Mouse (Mus musculus) kidney, postnatal 0 days (tissue): ENCODE results near the gene Lsm10. TPM values are rescaled to one million over a fixed set of nuclear protein-coding genes. Genes with fewer than 3 reads are reported as not detected.
A peak's percentile ranks its signal among the peaks of the same experiment; 100 is the strongest.

Experiments used
- ATAC-seq: fragments of 200-750 bp; cut with Nextera tagmentation; replicated peaks from 2 replicates; pipeline ENCODE4 v1.8.0; 2017; ENCODE audit warnings: low read depth, moderate number of reproducible peaks, moderate TSS enrichment, moderate library complexity; ENCODE audit not compliant: low FRiP score
- DNase-seq: peaks from one replicate; pipeline ENCODE4 v3.0.0-alpha.2; 2016; ENCODE audit warnings: low spot score
- H3K27ac ChIP-seq: fragments of 300-500 bp; sonication (generic); 2 replicates; pipeline ENCODE4 v1.5.1; 2014; ENCODE audit warnings: mild to moderate bottlenecking
- H3K27me3 ChIP-seq: fragments of 300-500 bp; sonication (generic); 2 replicates; pipeline ENCODE4 v1.6.1; 2014; ENCODE audit warnings: low read length, mixed read lengths; ENCODE audit not compliant: insufficient read depth
- H3K36me3 ChIP-seq: fragments of 300-500 bp; sonication (generic); 2 replicates; pipeline ENCODE4 v1.6.1; 2014; ENCODE audit warnings: low read length, mixed read lengths; ENCODE audit not compliant: insufficient read depth
- H3K4me1 ChIP-seq: fragments of 300-500 bp; sonication (generic); replicated peaks from 2 replicates; pipeline ENCODE4 v1.6.1; 2014; ENCODE audit warnings: antibody characterized with exemption, low read length, mixed read lengths; ENCODE audit not compliant: insufficient read depth
- H3K4me2 ChIP-seq: fragments of 300-500 bp; sonication (generic); 2 replicates; pipeline ENCODE4 v1.6.1; 2014; ENCODE audit warnings: mild to moderate bottlenecking, low read length, moderate library complexity, mixed read lengths
- H3K4me3 ChIP-seq: fragments of 300-500 bp; sonication (generic); replicated peaks from 2 replicates; pipeline ENCODE4 v1.5.1; 2014; ENCODE audit warnings: low read depth, low read length
- H3K9ac ChIP-seq: fragments of 300-500 bp; sonication (generic); 2 replicates; pipeline ENCODE4 v1.6.1; 2014; ENCODE audit warnings: low read depth, low read length
- H3K9me3 ChIP-seq: fragments of 300-500 bp; sonication (generic); replicated peaks from 2 replicates; pipeline ENCODE4 v1.6.1; 2016; ENCODE audit warnings: low read length, inconsistent platforms, mixed read lengths
- CTCF ChIP-seq: IDR thresholded peaks from 2 replicates; pipeline ENCODE4 v1.5.1; 2016; ENCODE audit warnings: antibody characterized with exemption, low read depth, mild to moderate bottlenecking, moderate library complexity
- WGBS: fragments of 180-500 bp; shearing (Covaris S2); extraction: QIAGEN DNeasy Blood & Tissue Kit; methylation state at CpG from one replicate; pipeline ENCODE4 v1.1.7; 2014; 5-methylcytosine and 5-hydroxymethylcytosine counted together
- polyA plus RNA-seq: library from polyadenylated mRNA; unstranded; fragments of >200 nt; fragmentation: Nextera tagmentation; extraction: Ambion mirVana; gene quantifications from 2 replicates; pipeline ENCODE4 v1.2.1, GENCODE M21; 2015

Lsm10 gene
- polyA plus RNA-seq, 1 experiment from 2014 or later, result 59.0 TPM

DNA sequence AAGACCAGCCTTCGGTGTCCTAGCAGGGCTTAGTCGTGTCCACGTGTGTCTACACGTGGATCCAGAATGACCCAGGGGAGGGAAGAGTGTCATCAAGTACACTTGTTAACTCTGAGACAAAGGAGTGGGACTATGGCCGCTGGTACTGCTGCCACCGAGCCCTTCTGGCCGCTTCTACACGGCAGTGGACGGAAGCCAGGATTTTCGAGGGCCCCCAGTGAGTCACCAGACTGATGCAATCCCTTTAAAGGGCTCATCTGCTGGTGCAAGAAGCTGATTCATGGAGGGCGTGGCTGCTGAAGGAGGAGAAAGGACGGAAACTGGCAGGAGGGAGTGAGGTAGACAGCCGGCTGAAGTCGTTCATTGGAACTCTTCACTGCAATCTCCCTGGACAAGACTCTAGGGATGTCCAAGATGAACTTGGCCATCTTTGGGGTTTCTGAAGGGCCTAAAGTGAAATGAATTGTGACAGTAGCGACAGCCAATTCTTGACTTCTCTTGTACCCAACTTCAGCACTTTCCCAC lies 6.7 kb downstream of the Lsm10 start:
- Histone ChIP-seq H3K9ac (peak overlapping the region; percentile 52), H3K36me3 (0 out of 2 replicates have a peak, but pooled peaks cover 2% of the 10 kb centered on the region), H3K4me3 (peak overlapping the region; percentile 97), H3K27ac (peak overlapping the region; percentile 87), H3K27me3 (no peaks in the 10 kb centered on the region), H3K9me3 (no peaks in the 10 kb centered on the region), H3K4me2 (peak overlapping the region; percentile 96), H3K4me1 (peaks cover 35% of the 10 kb centered on the region)
- DNase-seq (peak; percentile 91), ATAC-seq (peak; percentile 55)
- TF ChIP-seq CTCF, result no peak
- under 1% methylated on average over 15 of the region's 15 CpGs for WGBS

DNA sequence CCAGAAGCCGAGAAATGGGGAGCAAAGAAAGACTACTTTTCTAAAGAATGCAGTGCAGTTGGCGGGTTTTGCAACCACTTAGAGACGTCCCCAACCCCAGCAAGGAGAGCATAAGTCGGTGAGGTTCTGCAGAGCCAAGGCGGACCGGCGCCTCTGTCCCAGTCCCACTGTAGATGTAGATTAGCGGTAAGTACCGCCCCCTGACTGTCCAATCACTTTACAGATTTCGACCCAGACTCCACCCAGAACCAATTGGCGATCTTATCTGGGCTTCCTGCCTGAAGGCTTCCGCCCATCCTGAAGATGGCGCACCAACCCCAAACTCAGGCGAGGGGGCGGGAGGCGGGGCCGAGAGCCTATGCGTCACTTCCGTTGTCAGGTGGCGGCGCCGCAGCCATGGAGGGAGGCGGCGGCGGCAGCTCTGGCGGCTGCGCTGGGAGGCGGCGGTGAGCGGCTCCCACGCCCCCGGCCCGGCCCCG lies 7.2 kb downstream of the Lsm10 start, which contains the start of gene Stk40:
Gene Stk40 (plus strand): TSS at position 368 of the 479 bp plus-strand sequence.
- Histone ChIP-seq H3K4me1 (peaks cover 39% of the 10 kb centered on the region), H3K9me3 (no peaks in the 10 kb centered on the region), H3K27ac (peak within 1 kb of the TSS; percentile 89), H3K4me3 (peak within 1 kb of the TSS; percentile 97), H3K4me2 (peak within 1 kb of the TSS; percentile 96), H3K9ac (peak within 1 kb of the TSS; percentile 92), H3K36me3 (no peaks in the 10 kb centered on the region), H3K27me3 (no peaks in the 10 kb centered on the region)
- peak; percentile 100 for DNase-seq
- ATAC-seq, result peak; percentile 93
- 2% methylated on average over 34 of the region's 34 CpGs for WGBS
- TF ChIP-seq CTCF, result peak; percentile 80

DNA sequence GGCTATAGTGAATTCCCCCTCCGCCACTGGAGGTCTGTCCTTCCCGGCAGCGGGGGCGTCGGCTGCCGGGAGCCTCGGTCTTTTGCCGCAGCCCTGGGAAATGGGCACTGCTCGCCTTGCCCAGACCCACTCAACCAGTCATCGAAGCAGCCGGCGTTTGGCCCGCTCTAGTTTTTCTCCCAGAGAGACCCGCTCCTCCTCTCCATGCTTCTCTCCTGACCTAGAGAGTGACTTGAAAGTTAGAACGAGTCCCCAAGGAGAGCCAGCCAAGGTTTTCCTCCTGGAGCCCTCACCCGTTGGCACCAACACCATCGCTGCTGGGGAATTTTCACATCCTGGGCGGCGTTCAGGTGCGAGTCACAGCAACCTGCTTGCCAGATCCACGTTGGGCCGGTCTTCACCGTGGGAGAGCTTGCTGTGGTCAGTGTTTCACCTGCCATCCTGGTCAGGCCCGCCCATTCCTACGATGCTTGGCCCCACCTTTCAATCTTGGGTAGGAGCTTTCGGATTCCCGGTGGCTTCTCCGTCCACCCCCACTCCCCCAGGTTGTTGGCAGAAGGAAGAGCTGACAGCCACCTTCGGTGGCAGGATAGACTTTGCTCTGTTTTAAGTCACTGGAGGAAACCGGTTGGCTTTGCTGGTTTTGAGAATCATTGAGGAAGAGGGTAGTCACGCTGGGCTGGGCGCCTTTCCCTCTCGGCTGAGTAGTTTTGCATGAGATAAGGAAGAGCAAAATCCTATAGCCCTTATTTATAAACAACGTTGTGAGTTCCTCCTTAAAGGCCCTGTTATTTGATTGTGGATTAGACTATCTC lies 8.0 kb downstream of the Lsm10 start:
- Histone ChIP-seq H3K4me2 (peak overlapping the region; percentile 96), H3K36me3 (no peaks in the 10 kb centered on the region), H3K4me1 (peaks cover 40% of the 10 kb centered on the region), H3K9me3 (no peaks in the 10 kb centered on the region), H3K27ac (peak overlapping the region; percentile 89), H3K27me3 (no peaks in the 10 kb centered on the region), H3K4me3 (peak overlapping the region; percentile 97), H3K9ac (peak overlapping the region; percentile 92)
- WGBS, result 2% methylated on average over 34 of the region's 34 CpGs
- no peak for TF ChIP-seq CTCF
- ATAC-seq (peak; percentile 62), DNase-seq (no peak)

DNA sequence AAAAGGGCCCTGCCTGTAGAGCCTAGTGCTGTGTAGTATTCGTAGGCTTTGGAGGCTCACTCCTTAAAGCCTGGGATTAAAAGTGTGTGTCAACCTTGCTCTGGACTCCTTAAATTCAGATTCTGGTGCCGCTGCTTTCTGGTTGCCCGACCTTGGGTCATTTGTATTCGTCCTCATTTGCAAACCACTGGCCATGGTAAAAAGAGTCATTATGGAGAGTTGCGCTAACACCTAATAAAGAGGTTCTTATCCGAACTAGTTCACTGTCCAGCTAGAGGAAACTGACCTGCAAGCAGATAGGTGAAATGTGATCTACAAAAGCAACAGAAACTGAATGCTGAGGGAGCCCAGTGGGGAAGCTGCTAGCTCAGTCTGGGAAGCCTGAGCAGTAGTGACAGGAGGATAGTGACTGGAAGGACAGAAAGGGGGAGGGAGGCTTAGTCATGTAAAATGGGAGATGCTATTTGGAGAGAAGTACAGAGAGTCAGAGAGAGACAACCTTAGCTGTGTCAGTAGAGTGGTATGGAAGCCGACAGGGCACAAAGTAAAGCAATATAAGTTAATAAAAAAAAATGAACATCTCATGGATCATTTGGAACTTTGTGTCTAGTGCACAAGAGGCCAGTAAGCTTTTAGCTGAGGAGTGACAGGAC lies 8.8 kb downstream of the Lsm10 start:
- ATAC-seq, result no peak
- no peaks in the 10 kb centered on the region for H3K36me3 ChIP-seq
- H3K27ac ChIP-seq, result no peak overlapping the region
- H3K9me3 ChIP-seq, result no peaks in the 10 kb centered on the region
- WGBS, result 41% methylated on average over 7 of the region's 7 CpGs
- H3K4me1 ChIP-seq, result peaks cover 44% of the 10 kb centered on the region
- H3K9ac ChIP-seq, result peak overlapping the region; percentile 92; the same call in 1 of the 2 replicates
- H3K4me3 ChIP-seq, result peak overlapping the region; percentile 97
- no peak for DNase-seq
- no peak for TF ChIP-seq CTCF
- no peaks in the 10 kb centered on the region for H3K27me3 ChIP-seq
- H3K4me2 ChIP-seq, result peak overlapping the region; percentile 96

DNA sequence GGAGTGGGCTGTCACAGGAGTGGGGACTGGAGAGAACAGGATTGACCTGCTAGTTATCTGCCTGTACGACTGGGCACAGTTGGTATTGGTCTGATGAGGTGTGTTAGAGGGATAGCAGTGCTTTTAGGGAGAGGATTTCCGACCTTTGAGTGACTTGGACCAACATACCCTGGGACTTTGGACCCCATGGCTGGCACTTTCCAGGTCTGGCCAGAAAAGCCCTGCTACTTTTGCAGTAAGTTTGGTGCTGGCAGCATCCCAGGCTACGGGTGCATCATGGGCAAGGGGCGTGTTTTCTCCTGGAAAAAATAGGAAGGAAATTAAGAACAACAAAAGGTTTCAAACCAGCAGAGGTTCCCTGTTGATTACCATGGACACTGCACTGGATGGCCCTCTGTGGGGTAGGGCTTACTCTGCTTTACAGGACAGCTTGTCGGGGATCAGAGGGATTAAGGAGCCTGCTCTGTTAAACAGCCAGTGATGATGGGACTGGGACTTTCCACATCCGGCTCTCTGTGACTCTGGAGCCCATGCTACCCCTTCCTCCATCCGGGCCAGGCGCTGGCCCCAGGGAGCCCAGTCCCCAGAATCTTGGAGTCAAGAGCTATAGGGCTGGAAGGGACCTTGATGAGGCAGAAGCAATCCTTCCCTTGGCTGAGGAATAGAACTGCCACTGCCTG lies 11.8 kb downstream of the Lsm10 start:
- H3K9ac ChIP-seq, result 0 out of 2 replicates have a peak overlapping the region, but pooled peaks have one; percentile 28
- H3K27me3 ChIP-seq, result no peaks in the 10 kb centered on the region
- no peak for DNase-seq
- H3K36me3 ChIP-seq, result no peaks in the 10 kb centered on the region
- ATAC-seq, result no peak
- H3K4me3 ChIP-seq, result no peak overlapping the region
- no peaks in the 10 kb centered on the region for H3K9me3 ChIP-seq
- no peak for TF ChIP-seq CTCF
- no peak overlapping the region for H3K4me2 ChIP-seq
- H3K27ac ChIP-seq, result peak overlapping the region; percentile 51
- peaks cover 54% of the 10 kb centered on the region for H3K4me1 ChIP-seq
- WGBS, result 69% methylated on average over 8 of the region's 8 CpGs
